Mouse (Mus musculus) adrenal gland, postnatal 4 days (tissue): ENCODE measurements around the gene D3Ertd254e. TPM values are rescaled to one million over a fixed set of nuclear protein-coding genes. Genes with fewer than 3 reads are reported as not detected.

Experiments
- DNase-seq, 2 experiments: peaks; one replicate each; pipeline ENCODE4 v3.0.0; 2021 to 2022; ENCODE audit warnings: low spot score in 2 of 2, mixed read lengths in 2 of 2
- total RNA-seq, 2 experiments: library from RNA; stranded (reverse); gene quantifications; 2 replicates each; pipeline ENCODE4 v1.2.3; 2021

The D3Ertd254e gene
- total RNA-seq, 2 experiments from 2014 or later: 10.9 to 11.8 TPM

DNA sequence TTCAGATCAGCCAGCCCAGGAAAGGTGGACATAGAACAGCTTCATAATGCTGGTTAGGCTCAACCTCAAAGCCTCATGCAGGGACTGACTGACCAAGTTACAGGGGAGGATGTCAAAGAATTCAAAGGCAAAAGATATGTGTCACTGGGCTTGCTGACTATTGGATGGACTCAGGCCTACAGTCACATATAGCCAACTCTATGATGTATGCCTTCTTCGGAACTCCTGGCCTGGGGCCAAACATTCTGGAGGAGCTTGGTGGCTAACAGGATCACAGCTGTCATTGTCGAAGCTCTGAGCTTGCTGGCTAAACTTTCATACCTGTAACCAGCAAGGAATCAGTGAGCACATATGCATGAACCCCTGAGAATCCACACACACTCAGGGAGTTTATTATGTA, 60.1 kb downstream of the D3Ertd254e start:
- no peak for DNase-seq

DNA sequence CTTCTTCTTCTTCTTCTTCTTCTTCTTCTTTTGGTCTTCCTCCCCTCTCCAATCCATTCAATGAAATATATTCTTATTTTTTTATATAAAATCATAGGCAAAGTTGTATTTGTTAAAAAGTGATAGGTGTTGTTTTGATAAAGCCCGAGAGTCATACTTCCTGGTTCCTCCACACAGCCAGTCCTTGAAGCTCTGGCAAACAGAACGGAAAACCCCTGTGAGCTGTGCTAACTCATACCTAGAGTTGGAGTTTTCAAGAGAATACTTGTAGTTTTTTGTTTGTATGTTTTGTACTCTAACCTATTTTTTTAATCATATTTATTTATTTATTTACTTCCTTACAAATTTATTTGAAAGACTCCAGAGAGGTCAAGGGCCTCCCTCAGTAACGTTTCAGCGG, 61.9 kb downstream of the D3Ertd254e start:
- no peak for DNase-seq

Other genes starting within 250 kb of the D3Ertd254e start
- gene Dcun1d1, start 213.6 kb upstream of the D3Ertd254e start, total RNA-seq: 10 to 100 TPM; 76.5 to 79.3 TPM
- 10 to 100 TPM; 57.7 to 74.9 TPM for gene Mccc1, start 150.3 kb upstream of the D3Ertd254e start, total RNA-seq
- not detected for gene Ccdc144b, start 97.5 kb upstream of the D3Ertd254e start, total RNA-seq
- 10 to 100 TPM; 51.5 to 60.1 TPM for gene Acad9, start 85.0 kb upstream of the D3Ertd254e start, total RNA-seq
- gene Qrfpr, start 71.3 kb downstream of the D3Ertd254e start, total RNA-seq: not detected